Mouse (Mus musculus): Measurements from ENCODE around the gene Uchl3.

- TF ChIP-seq POLR2A (IDR thresholded peaks at IDR 0.05; ENCODE audit: low read depth, low read length) (no peak), CTCF (IDR thresholded peaks at IDR 0.05; ENCODE audit: borderline replicate concordance, insufficient read depth, low read length) (no peak)
Measured at GRCm38 (mm10) chr14:101613206-101613605, 40.6 kb upstream of the Uchl3 start.

Data from embryonic fibroblast, embryonic 13.5 days (primary cell).